Mouse (Mus musculus) MEL (cell line): ENCODE results near the gene Slc4a1. TPM values are rescaled to one million over a fixed set of nuclear protein-coding genes. Genes with fewer than 3 reads are reported as not detected.

Source experiments
- DNase-seq: peaks from one replicate; pipeline ENCODE4 v3.0.0; 2011; ENCODE audit warnings: low read depth, low spot score
- H3K27ac ChIP-seq: 2 replicates; pipeline ENCODE4 v1.5.1; 2012; ENCODE audit warnings: low read depth, mild to moderate bottlenecking, control low read depth, low read length, moderate library complexity; ENCODE audit not compliant: control insufficient read depth
- H3K27me3 ChIP-seq, 2 experiments: fragments of 150-350 bp in 1 of 2; sonication (generic) in 1 of 2; 2 replicates each; pipeline ENCODE4 v1.6.1; 2012; ENCODE audit warnings: low read length in 2 of 2, mild to moderate bottlenecking in 2 of 2, improper control_type of control experiment in 1 of 2, moderate library complexity in 1 of 2; ENCODE audit not compliant: insufficient read depth in 2 of 2, control insufficient read depth in 1 of 2
- H3K36me3 ChIP-seq, 2 experiments: 2 replicates each; pipeline ENCODE4 v1.6.1; 2012 to 2014; ENCODE audit warnings: low read length in 2 of 2, improper control_type of control experiment in 1 of 2, inconsistent platforms in 1 of 2, mild to moderate bottlenecking in 1 of 2; ENCODE audit not compliant: insufficient read depth in 2 of 2, control insufficient read depth in 1 of 2
- H3K4me1 ChIP-seq, 2 experiments: fragments of 150-350 bp in 1 of 2; sonication (generic) in 1 of 2; 2 replicates each; pipeline ENCODE4 v1.6.1; 2012; ENCODE audit warnings: low read length in 2 of 2, improper control_type of control experiment in 1 of 2, mild to moderate bottlenecking in 1 of 2; ENCODE audit not compliant: insufficient read depth in 2 of 2, control insufficient read depth in 1 of 2
- H3K4me3 ChIP-seq, 2 experiments: fragments of 150-350 bp in 1 of 2; sonication (generic) in 1 of 2; 2 replicates each; pipeline ENCODE4 v1.5.1; 2012; ENCODE audit warnings: low read depth in 2 of 2, low read length in 2 of 2, mild to moderate bottlenecking in 2 of 2, moderate library complexity in 2 of 2, control low read depth in 1 of 2, improper control_type of control experiment in 1 of 2; ENCODE audit not compliant: control insufficient read depth in 1 of 2, insufficient read depth in 1 of 2
- H3K79me2 ChIP-seq: 2 replicates; pipeline ENCODE4 v1.6.1; 2012; ENCODE audit warnings: mild to moderate bottlenecking, low read length, moderate library complexity; ENCODE audit not compliant: control insufficient read depth, poor library complexity, insufficient read depth
- H3K9ac ChIP-seq: 2 replicates; pipeline ENCODE4 v1.6.1; 2012; ENCODE audit warnings: low read depth, mild to moderate bottlenecking, control low read depth, low read length, moderate library complexity; ENCODE audit not compliant: control insufficient read depth, poor library complexity, severe bottlenecking
- H3K9me3 ChIP-seq: fragments of 150-350 bp; sonication (generic); replicated peaks from 2 replicates; pipeline ENCODE4 v1.6.1; 2012; ENCODE audit warnings: mild to moderate bottlenecking, low read length, improper control_type of control experiment, moderate library complexity; ENCODE audit not compliant: insufficient read depth
- CHD1 ChIP-seq: IDR thresholded peaks from 2 replicates; pipeline ENCODE4 v1.6.1; 2012; ENCODE audit warnings: low read depth, mild to moderate bottlenecking, inconsistent platforms, low read length, improper control_type of control experiment
- CTCF ChIP-seq, 3 experiments: IDR thresholded peaks in 2 of 3; conservative IDR thresholded peaks in 1 of 3; 2 replicates each; pipeline ENCODE4 v1.5.1; 2011 to 2012; ENCODE audit warnings: low read length in 3 of 3, low read depth in 2 of 3, mild to moderate bottlenecking in 2 of 3, improper control_type of control experiment in 1 of 3, inconsistent platforms in 1 of 3, mixed read lengths in 1 of 3, moderate library complexity in 1 of 3; ENCODE audit not compliant: control insufficient read depth in 1 of 3, insufficient read depth in 1 of 3, poor library complexity in 1 of 3, severe bottlenecking in 1 of 3
- EP300 ChIP-seq, 2 experiments: IDR thresholded peaks; 2 replicates each; pipeline ENCODE4 v1.6.1; 2011; ENCODE audit warnings: improper control_type of control experiment in 2 of 2, low read length in 2 of 2, low read depth in 1 of 2, mild to moderate bottlenecking in 1 of 2
- GATA1 ChIP-seq: IDR thresholded peaks from 2 replicates; pipeline ENCODE4 v1.6.1; 2011; ENCODE audit warnings: low read depth, low read length, improper control_type of control experiment
- MAZ ChIP-seq: IDR thresholded peaks from 2 replicates; pipeline ENCODE4 v1.6.1; 2012; ENCODE audit warnings: low read depth, mild to moderate bottlenecking, inconsistent platforms, low read length, improper control_type of control experiment
- MXI1 ChIP-seq: IDR thresholded peaks from 2 replicates; pipeline ENCODE4 v1.6.1; 2011; ENCODE audit warnings: mild to moderate bottlenecking, low read depth, low read length, improper control_type of control experiment
- MYB ChIP-seq: IDR thresholded peaks from 2 replicates; pipeline ENCODE4 v1.6.1; 2011; ENCODE audit warnings: mild to moderate bottlenecking, low read depth, low read length, improper control_type of control experiment
- POLR2AphosphoS5 ChIP-seq: IDR thresholded peaks from 2 replicates; pipeline ENCODE4 v1.6.1; 2012; ENCODE audit warnings: low read depth, borderline replicate concordance, mild to moderate bottlenecking, inconsistent platforms, low read length, moderate library complexity, mixed read lengths
- RCOR1 ChIP-seq: IDR thresholded peaks from 2 replicates; pipeline ENCODE4 v1.6.1; 2012; ENCODE audit warnings: low read depth, mild to moderate bottlenecking, inconsistent platforms, low read length, improper control_type of control experiment
- SIN3A ChIP-seq: IDR thresholded peaks from 2 replicates; pipeline ENCODE4 v1.6.1; 2012; ENCODE audit warnings: low read length, improper control_type of control experiment, inconsistent platforms
- TBP ChIP-seq: IDR thresholded peaks from 2 replicates; pipeline ENCODE4 v1.8.0; 2011; ENCODE audit warnings: low read depth, low read length, improper control_type of control experiment
- TCF12 ChIP-seq: IDR thresholded peaks from 2 replicates; pipeline ENCODE4 v1.6.1; 2014; ENCODE audit warnings: low read depth, mild to moderate bottlenecking, inconsistent platforms, low read length, improper control_type of control experiment, moderate library complexity
- UBTF ChIP-seq: IDR thresholded peaks from 2 replicates; pipeline ENCODE4 v1.6.1; 2012; ENCODE audit warnings: low read depth, mild to moderate bottlenecking, inconsistent platforms, low read length, improper control_type of control experiment, moderate library complexity, borderline replicate concordance; ENCODE audit not compliant: insufficient read depth
- ZNF384 ChIP-seq: IDR thresholded peaks from 2 replicates; pipeline ENCODE4 v1.6.1; 2012; ENCODE audit warnings: low read depth, mild to moderate bottlenecking, inconsistent platforms, low read length, improper control_type of control experiment
- polyA plus RNA-seq, 2 experiments: library from polyadenylated mRNA; stranded (reverse) in 1 of 2; unstranded in 1 of 2; fragments of >175 nt in 1 of 2; fragments of >200 nt in 1 of 2; gene quantifications; 2 replicates each; pipeline versions ENCODE4 v1.2.1 to v1.2.4; 2012; ENCODE audit warnings: low replicate concordance in 2 of 2, low read depth in 1 of 2; ENCODE audit not compliant: insufficient read length in 2 of 2, insufficient read depth in 1 of 2, missing spikeins in 1 of 2
- total RNA-seq: library from RNA; depleted of rRNA; stranded (reverse); fragments of 300-350 nt; gene quantifications from 2 replicates; pipeline ENCODE4 v1.2.3, GENCODE M21; 2012

Gene Slc4a1
- total and polyA plus RNA-seq, 3 experiments: 0.23 to 0.35 TPM; not detected in 1

GRCm38 (mm10) chr11:102318576-102319409, 47.2 kb downstream of the Slc4a1 start:
- peaks cover 2 to 16% of the 10 kb centered on the region in 2 experiments; a peak in 2 of 4 replicates for H3K36me3 ChIP-seq
- peaks cover 0 to 2% of the 10 kb centered on the region in 2 experiments; a peak in 1 of 4 replicates for H3K27me3 ChIP-seq
- H3K4me3 ChIP-seq: peak overlapping the region; percentile 91 to 98
- TF ChIP-seq UBTF: peak; percentile 84; the same call in 1 of the 2 replicates
- peak; percentile 83; the same call in 1 of the 2 replicates for TF ChIP-seq MAZ
- no peak for TF ChIP-seq MXI1
- 0 out of 2 replicates have a peak, but pooled peaks have one; percentile 5 for TF ChIP-seq TBP
- peak; percentile 10; the same call in 1 of the 2 replicates for TF ChIP-seq TCF12
- 0 out of 4 replicates have a peak, but pooled peaks of 1 of the 2 experiments have one; percentile 7 for TF ChIP-seq EP300 (IDR thresholded peaks at IDR 0.05; ENCODE audit: low read depth in 1 of 2, low read length in 2 of 2)
- TF ChIP-seq ZNF384: peak; percentile 63
- peak; percentile 75 for TF ChIP-seq CHD1
- TF ChIP-seq MYB: no peak
- TF ChIP-seq SIN3A: peak; percentile 64; the same call in 1 of the 2 replicates
- no peak for DNase-seq
- H3K4me1 ChIP-seq: peaks cover 4 to 18% of the 10 kb centered on the region in 2 experiments
- H3K9ac ChIP-seq: peak overlapping the region; percentile 100
- peaks cover 57% of the 10 kb centered on the region for H3K79me2 ChIP-seq
- no peaks in the 10 kb centered on the region for H3K9me3 ChIP-seq
- peak overlapping the region; percentile 87 for H3K27ac ChIP-seq

- DNase-seq: peak; percentile 78
- H3K4me3 ChIP-seq: peak overlapping the region; percentile 91 to 98
- H3K27me3 ChIP-seq: no peaks in the 10 kb centered on the region
- peaks cover 59% of the 10 kb centered on the region for H3K79me2 ChIP-seq
- peak overlapping the region; percentile 87 for H3K27ac ChIP-seq
- peaks cover 4 to 18% of the 10 kb centered on the region in 2 experiments for H3K4me1 ChIP-seq
- H3K36me3 ChIP-seq: peaks cover 3 to 16% of the 10 kb centered on the region in 2 experiments; a peak in 3 of 4 replicates
- H3K9ac ChIP-seq: peak overlapping the region; percentile 100
- H3K9me3 ChIP-seq: no peaks in the 10 kb centered on the region
- TF ChIP-seq CHD1: peak; percentile 83; the same call in 1 of the 2 replicates
- TF ChIP-seq POLR2AphosphoS5: no peak
- TF ChIP-seq UBTF: peak; percentile 92; the same call in 1 of the 2 replicates
- peak; percentile 38; the same call in 1 of the 2 replicates for TF ChIP-seq MXI1
- 0 out of 2 replicates have a peak, but pooled peaks have one; percentile 10 for TF ChIP-seq TCF12
- TF ChIP-seq RCOR1: no peak
- peak; percentile 92; the same call in 1 of the 2 replicates for TF ChIP-seq MAZ
- no peak for TF ChIP-seq CTCF (IDR thresholded peaks at IDR 0.05 in 2 of 3, conservative IDR thresholded peaks at IDR 0.05 in 1 of 3; ENCODE audit: control insufficient read depth in 1 of 3, insufficient read depth in 1 of 3, low read depth in 2 of 3, low read length in 3 of 3, poor library complexity in 1 of 3, severe bottlenecking in 1 of 3)
- peak; percentile 29; the same call in 1 of the 2 replicates for TF ChIP-seq TBP
- no peak for TF ChIP-seq GATA1
Observed at GRCm38 (mm10) chr11:102317901-102318575, 48.0 kb downstream of the Slc4a1 start.
